Mouse (Mus musculus): ENCODE data around the gene Atm.

Atm gene

DNA sequence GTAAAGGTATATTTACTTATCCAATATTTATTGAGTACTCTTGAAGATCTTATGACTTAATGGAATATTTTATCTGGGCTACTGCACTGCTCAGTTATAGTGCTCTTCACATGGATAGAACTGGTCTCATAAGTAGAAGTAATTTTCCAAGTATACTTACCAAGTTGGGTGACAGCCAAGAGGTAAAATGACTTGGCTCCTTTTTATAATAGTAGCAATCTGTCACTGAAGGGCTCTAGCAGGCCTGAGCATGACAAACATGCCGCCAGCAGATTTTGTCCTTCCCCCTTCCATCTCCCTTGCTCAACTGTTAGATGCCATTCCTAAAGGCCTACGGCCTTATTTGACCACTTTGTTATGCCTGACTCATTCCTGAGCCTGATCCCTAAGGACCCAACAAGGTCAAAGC is 127.6 kb downstream of the Atm start:
- DNase-seq (ENCODE audit: low spot score) = no peak

DNA sequence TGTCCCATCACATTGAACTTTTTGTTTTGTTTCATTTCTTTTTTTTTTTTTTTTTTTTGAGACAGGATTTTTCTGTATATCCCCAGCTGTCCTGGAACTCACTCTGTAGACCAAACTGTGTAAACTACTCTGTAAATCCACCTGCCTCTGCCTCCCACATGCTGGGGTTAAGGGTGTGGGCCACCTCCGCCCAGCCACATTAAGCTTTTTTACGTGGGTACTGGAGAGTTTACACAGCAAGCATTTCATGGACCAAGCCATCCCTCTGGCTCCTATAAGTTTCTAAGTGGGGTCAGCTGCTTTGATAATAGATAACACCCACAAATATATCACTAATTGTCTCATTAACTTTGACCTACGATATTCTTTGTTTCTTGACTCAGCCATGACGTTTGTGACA is 128.0 kb downstream of the Atm start:
- no peak for DNase-seq (ENCODE audit: low spot score)

DNA sequence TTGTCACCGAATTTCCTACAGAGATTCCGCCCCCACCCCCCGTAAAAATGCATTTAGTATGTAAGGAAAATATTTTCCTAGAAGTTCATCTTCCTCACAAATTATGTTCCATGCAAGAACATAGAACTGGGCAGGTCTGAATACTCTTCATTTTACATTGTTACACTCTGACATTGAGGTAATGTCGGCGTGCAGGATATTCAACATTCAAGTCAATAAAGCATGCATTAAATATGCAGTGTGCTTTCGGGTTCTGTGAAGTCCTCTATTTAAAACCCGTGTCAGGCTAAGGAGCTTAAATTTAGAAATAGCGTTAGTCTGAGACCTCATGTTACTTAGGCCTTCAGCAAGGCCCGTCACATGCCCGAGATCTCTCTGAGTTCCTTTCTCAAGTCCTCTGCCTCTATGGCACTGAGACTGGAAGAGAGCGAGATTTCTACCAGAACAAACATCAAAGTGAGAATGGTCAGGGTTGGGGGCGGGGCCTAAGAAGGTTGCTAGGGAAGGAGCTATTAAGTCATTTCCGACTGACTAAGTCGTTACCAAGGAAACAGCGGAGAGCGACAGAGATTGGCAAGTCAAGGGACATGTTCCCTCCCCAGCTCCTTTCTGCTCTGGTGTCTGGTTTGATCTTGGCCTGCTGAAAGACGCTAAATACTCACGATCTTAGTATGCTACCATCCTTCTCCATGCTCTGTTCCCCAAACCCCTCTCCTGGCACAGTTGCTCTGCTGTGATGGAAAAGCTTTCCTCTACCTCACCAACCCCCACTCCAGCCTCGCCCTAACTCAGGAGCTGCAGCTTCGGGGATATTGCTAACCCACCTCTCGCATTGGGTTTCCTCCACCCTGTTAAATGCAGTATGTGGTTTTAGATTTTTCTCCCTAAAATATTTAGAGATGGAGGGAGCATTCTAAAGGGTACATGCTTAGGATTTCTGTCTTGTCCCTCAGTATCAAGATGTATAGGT is 131.5 kb downstream of the Atm start:
- no peak for DNase-seq (ENCODE audit: low spot score)

DNA sequence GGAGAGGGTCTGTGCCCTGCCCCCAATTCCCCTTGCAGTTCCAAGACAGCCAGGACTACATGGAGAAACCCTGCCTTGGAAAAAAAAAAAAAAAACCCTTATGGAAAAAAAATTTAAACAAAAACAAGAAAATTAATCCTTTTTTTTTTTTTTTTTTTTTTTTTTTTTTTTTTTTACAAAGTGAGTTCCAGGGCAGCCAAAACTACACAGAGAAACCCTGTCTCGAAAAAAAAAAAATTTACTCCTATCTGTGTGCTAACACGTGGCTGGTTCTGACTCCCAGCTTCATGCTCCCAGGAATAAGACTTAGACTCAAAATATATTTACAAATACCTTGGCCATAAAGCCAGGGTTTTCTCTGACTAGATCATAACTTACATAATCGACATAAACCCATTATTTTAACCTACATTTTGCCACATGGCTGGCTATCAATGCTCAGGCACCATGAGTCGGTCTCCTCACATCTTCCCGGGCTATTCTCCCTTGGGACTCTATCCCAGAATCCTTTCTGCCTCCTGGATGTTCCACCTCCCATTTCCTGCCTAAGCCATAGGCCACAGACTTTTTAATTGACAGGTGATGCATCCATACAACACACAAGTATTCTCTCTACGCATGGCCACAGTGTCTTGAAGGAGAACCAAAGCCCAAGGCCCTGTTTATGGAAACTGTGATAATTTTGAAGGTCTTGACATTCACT is 132.3 kb downstream of the Atm start:
- no peak for DNase-seq (ENCODE audit: low spot score)

DNA sequence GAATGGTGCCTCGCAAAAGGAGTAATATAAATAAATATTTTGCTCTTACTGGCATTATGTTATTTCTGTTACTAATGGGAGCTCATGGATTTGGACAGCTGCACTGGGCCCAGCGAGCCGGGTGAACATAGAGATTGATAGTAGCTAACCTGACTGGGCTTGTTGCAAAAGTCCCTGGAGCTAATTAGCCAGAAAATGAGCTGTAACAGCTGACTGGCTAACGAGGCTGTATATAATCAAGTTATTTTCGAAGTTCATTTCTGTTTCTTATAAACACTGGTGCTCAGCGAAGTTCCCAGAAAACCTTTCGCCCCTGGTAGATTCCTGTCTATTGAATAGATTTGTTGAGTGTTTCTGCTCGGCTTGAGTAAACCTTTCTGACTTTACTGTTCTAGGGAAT is 133.5 kb downstream of the Atm start:
- no peak for DNase-seq (ENCODE audit: low spot score)

DNA sequence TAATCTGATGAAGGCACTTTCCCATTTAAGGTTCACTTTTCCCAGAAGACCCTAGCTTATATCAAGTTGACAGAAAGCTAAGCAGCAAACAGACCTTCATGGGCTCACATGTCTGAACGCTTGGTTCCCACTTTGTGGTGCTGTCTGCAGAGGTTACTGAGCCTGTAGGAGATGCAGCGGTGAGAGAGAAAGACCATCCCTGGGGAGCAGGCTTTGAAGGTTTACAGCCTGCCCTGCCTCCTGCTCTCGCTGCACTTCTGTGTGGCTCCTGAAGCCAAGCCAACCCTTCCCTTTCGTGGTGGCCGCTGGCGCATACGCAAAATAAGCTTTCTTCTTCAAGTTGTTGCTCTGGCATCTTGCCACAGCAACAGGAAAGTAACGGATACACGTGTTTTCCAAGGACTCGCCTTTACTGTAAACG is 134.2 kb downstream of the Atm start, which contains the start of gene 4930550C14Rik:
TSS of gene 4930550C14Rik (plus strand) at position 35 of the 421 bp plus-strand sequence.
- DNase-seq (ENCODE audit: low spot score) = no peak

DNA sequence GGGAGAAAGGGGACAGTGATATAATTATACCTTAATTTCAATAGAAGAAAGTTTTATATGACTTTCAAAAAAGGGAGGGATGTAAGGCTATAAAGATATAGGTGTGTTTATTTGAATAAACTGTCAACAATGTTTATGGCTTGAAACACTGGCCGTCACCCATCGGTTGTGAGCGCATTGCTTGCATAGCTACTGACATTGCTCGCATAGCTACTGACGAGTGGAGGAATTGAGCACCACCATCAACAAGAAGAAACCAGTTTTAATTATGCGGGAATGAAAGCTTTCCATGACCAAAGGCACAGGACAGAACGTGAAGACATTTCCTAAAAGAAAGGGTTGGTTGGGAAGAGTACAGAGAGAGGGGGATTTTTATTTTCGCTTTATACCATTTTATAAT is 135.4 kb downstream of the Atm start:
- DNase-seq (ENCODE audit: low spot score) = no peak

DNA sequence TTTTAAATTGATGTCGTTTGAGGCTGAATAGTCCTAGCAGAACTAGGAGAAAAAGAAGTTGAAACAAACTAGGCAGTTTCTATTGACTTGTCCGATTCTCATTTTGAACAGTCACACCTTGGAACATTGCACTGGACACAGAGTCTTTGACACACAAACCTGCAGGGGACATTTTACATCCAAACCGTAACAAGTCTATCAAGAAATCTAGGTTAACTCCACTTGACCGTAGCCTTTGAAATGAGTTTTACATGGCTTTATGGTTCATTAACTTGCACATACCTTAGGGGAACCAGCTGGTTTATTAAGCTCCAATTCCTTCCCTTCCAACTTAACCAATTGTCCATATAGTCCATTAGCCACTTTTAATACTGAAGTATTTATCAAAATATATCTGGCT is 135.8 kb downstream of the Atm start:
- no peak for DNase-seq (ENCODE audit: low spot score)

DNA sequence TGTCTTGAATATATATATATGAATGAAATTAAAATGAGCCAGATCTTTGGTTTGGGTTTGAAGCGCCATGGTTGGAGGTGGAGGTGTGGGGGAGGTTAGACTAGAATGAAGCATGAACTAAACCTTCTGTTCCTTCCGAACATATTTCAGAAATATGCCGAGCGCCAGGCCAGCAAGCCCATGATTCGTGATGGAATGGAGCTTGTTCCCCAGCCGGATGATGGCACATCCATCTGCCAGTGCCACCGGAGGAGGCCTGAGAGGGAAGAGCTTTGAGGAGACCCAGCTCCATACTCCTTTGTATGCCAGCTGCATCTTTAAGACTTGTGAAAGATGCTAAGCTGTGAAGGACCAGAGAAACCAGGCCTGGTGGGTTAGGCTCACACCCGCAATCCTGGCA is 137.0 kb downstream of the Atm start:
- no peak for DNase-seq (ENCODE audit: low spot score)

DNA sequence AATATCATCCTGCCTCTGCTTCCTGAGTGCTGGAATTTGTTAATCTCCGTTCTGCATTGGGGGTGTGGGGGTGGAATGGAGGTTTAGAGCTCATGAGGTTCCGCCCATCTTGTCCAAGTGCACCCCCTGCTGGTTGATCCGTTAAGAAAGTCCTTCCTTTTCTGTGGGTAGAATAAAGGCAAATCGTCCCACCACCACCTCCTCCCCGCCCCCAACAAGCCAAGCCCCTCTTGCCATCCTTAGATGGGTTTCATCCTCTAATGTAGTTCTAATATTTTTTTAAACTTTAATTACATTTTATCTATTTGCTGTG is 138.2 kb downstream of the Atm start:
- no peak for DNase-seq (ENCODE audit: low spot score)

DNA sequence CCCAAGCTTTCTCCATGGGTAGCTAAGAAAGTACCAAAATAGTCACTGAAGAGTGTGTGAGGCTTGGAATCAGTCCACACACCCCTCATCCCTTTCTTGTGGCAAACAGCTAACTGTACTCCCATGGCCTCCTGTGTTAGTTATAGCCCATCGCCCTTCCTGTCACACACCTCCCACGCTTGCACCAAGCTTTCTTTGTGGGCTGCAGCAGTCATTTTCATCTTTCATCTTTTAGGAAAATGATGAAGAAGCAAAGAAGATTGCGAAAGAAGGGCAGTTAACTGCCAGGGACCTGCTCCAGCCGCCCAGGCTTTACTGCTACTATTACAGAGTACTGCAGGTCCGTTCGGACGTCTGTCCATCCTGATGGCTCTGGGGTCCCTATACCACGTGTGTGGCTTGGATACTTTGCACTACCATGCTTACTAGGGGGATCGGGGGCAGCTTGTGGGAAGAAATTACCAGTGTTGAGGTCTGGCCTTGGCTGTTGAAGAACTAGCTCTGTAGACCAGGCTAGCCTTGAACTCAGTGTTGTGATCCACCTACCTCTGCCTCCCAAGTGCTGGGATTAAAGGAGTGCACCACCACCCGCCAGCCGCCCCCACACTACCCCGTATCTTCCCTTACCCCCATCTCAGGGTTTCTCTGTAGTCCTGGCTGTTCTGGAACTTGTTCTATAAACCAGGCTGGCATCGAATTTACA is 138.7 kb downstream of the Atm start:
- no peak for DNase-seq (ENCODE audit: low spot score)

DNA sequence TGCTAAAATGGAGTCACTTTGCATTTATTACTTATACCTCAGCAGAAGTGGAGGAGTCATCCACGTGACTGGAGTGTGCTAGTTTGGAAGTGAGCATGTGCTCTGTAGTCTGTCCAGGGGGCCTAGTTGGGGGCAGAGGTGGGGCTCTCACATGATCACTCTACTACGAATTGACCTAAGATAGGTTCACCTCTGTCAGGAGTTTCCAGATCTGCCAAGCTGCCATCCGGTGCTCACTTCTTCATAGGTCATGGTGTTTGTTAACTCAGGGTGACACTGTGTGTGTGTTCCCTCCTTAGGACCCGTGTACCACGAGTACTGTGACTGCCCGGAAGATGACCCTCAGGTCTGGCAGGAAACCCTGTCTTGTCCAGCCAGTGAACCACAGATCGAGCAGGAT is 146.4 kb downstream of the Atm start:
- DNase-seq (ENCODE audit: low spot score) = no peak

Data from urinary bladder, postnatal 10 days (tissue).